Mouse (Mus musculus): Measurements from ENCODE around the gene Eif4a1.
A peak's percentile ranks its signal among the peaks of the same experiment; 100 is the strongest.
"Not testable (repeated sequence)": the region's sequence is repeated elsewhere in the genome, so short reads cannot be mapped to it uniquely, and the experiment has no call there.

The Eif4a1 gene

GRCm38 (mm10) chr11:69633128-69633866, 38.9 kb downstream of the Eif4a1 start:
- no peak for DNase-seq (ENCODE audit: low spot score)

- peak; percentile 100 for DNase-seq (ENCODE audit: low spot score)
Measured at GRCm38 (mm10) chr11:69632284-69633089, 39.7 kb downstream of the Eif4a1 start, which contains the start of gene Fxr2. TSS of gene Fxr2 (plus strand) at chr11:69632990.

- no peak for DNase-seq (ENCODE audit: low spot score)
Measured at GRCm38 (mm10) chr11:69629802-69630201, 42.4 kb downstream of the Eif4a1 start.

- DNase-seq (ENCODE audit: low spot score), result peak; percentile 65
Measured at GRCm38 (mm10) chr11:69628286-69628685, 43.9 kb downstream of the Eif4a1 start.

GRCm38 (mm10) chr11:69624339-69624738, 47.9 kb downstream of the Eif4a1 start:
- not testable (repeated sequence) for DNase-seq (ENCODE audit: low spot score)

GRCm38 (mm10) chr11:69623006-69623405, 49.2 kb downstream of the Eif4a1 start:
- DNase-seq (ENCODE audit: low spot score), result no peak

GRCm38 (mm10) chr11:69622406-69622805, 49.8 kb downstream of the Eif4a1 start:
- no peak for DNase-seq (ENCODE audit: low spot score)

- no peak for DNase-seq (ENCODE audit: low spot score)
Measured at GRCm38 (mm10) chr11:69621571-69622268, 50.5 kb downstream of the Eif4a1 start, which contains the start of gene Sat2. TSS of gene Sat2 (plus strand) at chr11:69622024.

- DNase-seq (ENCODE audit: low spot score), result no peak
Measured at GRCm38 (mm10) chr11:69620394-69621081, 51.7 kb downstream of the Eif4a1 start.

- no peak for DNase-seq (ENCODE audit: low spot score)
Measured at GRCm38 (mm10) chr11:69617805-69618204, 54.4 kb downstream of the Eif4a1 start, which contains the start of gene Shbg. TSS of gene Shbg (minus strand) at chr11:69617905.
